Mouse (Mus musculus) midbrain, embryonic 10.5 days (tissue): ENCODE data around the gene Zbtb8os. TPM values are rescaled to one million over a fixed set of nuclear protein-coding genes. Genes with fewer than 3 reads are reported as not detected.

Experiments
- polyA plus RNA-seq: library from polyadenylated mRNA; unstranded; fragments of >200 nt; fragmentation: Nextera tagmentation; extraction: Ambion mirVana; gene quantifications from 2 replicates; pipeline ENCODE4 v1.2.1, GENCODE M21; 2016

Gene Zbtb8os
- polyA plus RNA-seq, 1 experiment from 2014 or later, result 48.3 TPM

Other genes with a start within 250 kb of the Zbtb8os start
- gene Tmem54, start 230.1 kb upstream of the Zbtb8os start, polyA plus RNA-seq, result 1.0 and 2.1 TPM in 2 replicates
- 1.4 and 2.4 TPM in 2 replicates for gene Hpca, start 213.7 kb upstream of the Zbtb8os start, polyA plus RNA-seq
- 0.50 and 0.78 TPM in 2 replicates for gene Fndc5, start 198.7 kb upstream of the Zbtb8os start, polyA plus RNA-seq
- 28.2 and 28.8 TPM in 2 replicates for gene S100pbp, start 146.0 kb upstream of the Zbtb8os start, polyA plus RNA-seq
- gene Yars, start 145.9 kb upstream of the Zbtb8os start, polyA plus RNA-seq, result 107 and 111 TPM in 2 replicates
- 2.7 and 3.7 TPM in 2 replicates for gene C77080, start 74.3 kb upstream of the Zbtb8os start, polyA plus RNA-seq
- gene Sync, start 48.1 kb upstream of the Zbtb8os start, polyA plus RNA-seq, result 0.30 and 0.47 TPM in 2 replicates
- gene Rbbp4, start 325 bp upstream of the Zbtb8os start, polyA plus RNA-seq, result 522 and 529 TPM in 2 replicates
- 7.5 and 9.4 TPM in 2 replicates for gene Zbtb8a, start 42.4 kb downstream of the Zbtb8os start, polyA plus RNA-seq
- gene Zbtb8b, start 105.2 kb downstream of the Zbtb8os start, polyA plus RNA-seq, result 1.3 and 1.6 TPM in 2 replicates
- gene Bsdc1, start 125.9 kb downstream of the Zbtb8os start, polyA plus RNA-seq, result 20.2 and 25.0 TPM in 2 replicates
- not detected in 2 replicates for gene Tssk3, start 155.3 kb downstream of the Zbtb8os start, polyA plus RNA-seq
- gene Fam229a, start 155.5 kb downstream of the Zbtb8os start, polyA plus RNA-seq, result not detected in 2 replicates
- 1,603 and 1,647 TPM in 2 replicates for gene Marcksl1, start 177.9 kb downstream of the Zbtb8os start, polyA plus RNA-seq
- 276 and 278 TPM in 2 replicates for gene Hdac1, start 207.0 kb downstream of the Zbtb8os start, polyA plus RNA-seq
- gene Lck, start 237.9 kb downstream of the Zbtb8os start, polyA plus RNA-seq, result 4.7 and 7.2 TPM in 2 replicates
- gene Fam167b, start 242.9 kb downstream of the Zbtb8os start, polyA plus RNA-seq, result 0.50 and 1.5 TPM in 2 replicates